Mouse (Mus musculus) brain, embryonic 14.5 days (tissue): ENCODE measurements at regions not wholly inside any gene's neighbourhood (a gene's known extent, or its start where the extent isn't known, plus 50 kb on each side); places are given as distances from the start of the nearest gene placed in this dataset.

Experiments
- CTCF ChIP-seq: fragments of 200-500 bp; IDR thresholded peaks from 2 replicates; pipeline ENCODE4 v1.5.1; 2012; ENCODE audit warnings: inconsistent platforms, mild to moderate bottlenecking, moderate library complexity, borderline replicate concordance; ENCODE audit not compliant: insufficient read depth, insufficient read length; ENCODE audit errors: extremely low read depth
- POLR2A ChIP-seq: fragments of 200-500 bp; IDR thresholded peaks from 2 replicates; pipeline ENCODE4 v1.6.1; 2012; ENCODE audit warnings: mild to moderate bottlenecking, inconsistent platforms, borderline replicate concordance; ENCODE audit not compliant: poor library complexity, insufficient read depth, insufficient read length, severe bottlenecking; ENCODE audit errors: extremely low read depth

GRCm38 (mm10) chr8:41703927-41704924 is 287.4 kb upstream of the Frg1 start:
- no peak for TF ChIP-seq POLR2A
- no peak for TF ChIP-seq CTCF
